Mouse (Mus musculus) heart, adult 2 months (tissue): ENCODE measurements around the gene Mfsd11.

ENCODE experiments used
- CTCF ChIP-seq: fragments of 200-600 bp; IDR thresholded peaks from 2 replicates; pipeline ENCODE4 v1.8.1; 2022; ENCODE audit warnings: antibody characterized with exemption, mild to moderate bottlenecking, moderate library complexity
- POLR2A ChIP-seq: fragments of 200-500 bp; IDR thresholded peaks from 2 replicates; pipeline ENCODE4 v1.6.1; 2011; ENCODE audit warnings: mild to moderate bottlenecking, low read depth, low read length, control low read depth; ENCODE audit not compliant: insufficient read depth

- TF ChIP-seq POLR2A (no peak), CTCF (no peak)
These were observed 26.2 kb downstream of the Mfsd11 start for GRCm38 (mm10) chr11:116878454-116878853.
